Mouse (Mus musculus): ENCODE results near the gene Atp2c1.

Atp2c1 gene

GRCm38 (mm10) chr9:105484338-105485084 is 42.6 kb downstream of the Atp2c1 start:
- DNase-seq, result no peak

GRCm38 (mm10) chr9:105483880-105484279 is 43.2 kb downstream of the Atp2c1 start:
- no peak for DNase-seq

GRCm38 (mm10) chr9:105482715-105483510 is 44.2 kb downstream of the Atp2c1 start:
- DNase-seq, result no peak

DNA sequence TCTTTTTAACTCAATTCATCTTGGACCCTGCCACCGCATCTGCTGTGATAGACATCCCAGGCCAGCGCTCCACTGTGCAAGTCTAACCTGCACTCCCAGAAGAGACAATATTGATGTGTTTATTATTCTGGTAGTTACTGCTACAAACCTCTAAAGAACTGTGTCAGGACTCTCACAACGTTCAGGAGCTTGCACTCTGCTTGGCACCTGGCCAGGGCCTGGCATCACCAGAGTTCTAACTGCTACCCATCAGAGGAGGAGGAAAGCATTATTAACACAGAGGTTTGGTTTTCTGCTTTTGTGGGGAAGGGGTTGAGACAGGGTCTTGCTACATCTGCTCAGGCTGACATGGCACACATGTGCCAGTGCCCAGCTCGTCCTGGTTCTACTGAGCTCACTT is 45.0 kb downstream of the Atp2c1 start:
- DNase-seq, result no peak

GRCm38 (mm10) chr9:105476134-105476533 is 51.0 kb downstream of the Atp2c1 start:
- DNase-seq, result no peak

DNA sequence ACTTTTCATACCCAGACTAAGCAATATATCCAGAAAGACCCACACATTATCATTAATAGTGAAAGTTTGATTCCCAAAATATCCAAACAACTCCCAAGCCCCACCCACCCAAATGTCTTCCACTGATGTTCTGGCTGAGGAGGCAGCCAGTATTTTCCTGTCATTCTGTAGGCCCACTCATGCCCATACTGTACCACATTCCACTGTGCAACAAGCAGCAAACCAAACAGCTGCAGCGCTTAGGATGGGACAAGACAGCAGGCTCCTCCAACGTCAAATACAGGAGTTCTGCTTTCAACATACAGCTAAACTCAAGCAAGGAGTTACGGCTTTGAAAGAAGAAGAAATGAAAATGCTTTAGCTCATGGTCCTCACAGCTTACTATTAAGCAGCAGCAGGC is 52.2 kb downstream of the Atp2c1 start:
- DNase-seq, result no peak

GRCm38 (mm10) chr9:105467787-105468186 is 59.3 kb downstream of the Atp2c1 start:
- no peak for DNase-seq

DNA sequence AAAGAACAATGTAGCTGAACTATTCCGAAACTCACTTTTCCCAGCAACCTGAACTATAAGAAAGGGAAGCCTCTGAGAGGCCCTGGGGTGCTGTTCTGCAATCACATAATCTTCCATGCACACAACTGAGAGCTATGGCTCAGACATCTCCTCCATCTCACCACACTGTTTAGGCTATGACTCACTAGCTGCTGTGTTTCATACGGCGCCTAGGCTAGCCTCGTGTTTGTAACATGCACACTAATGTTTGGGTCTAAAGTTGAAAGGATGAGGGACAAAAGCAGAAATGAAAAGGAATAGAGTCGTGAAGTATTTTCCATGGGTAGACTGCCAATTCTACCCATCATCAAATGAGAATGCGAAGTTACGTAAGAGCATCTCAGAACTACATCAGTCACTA is 65.6 kb downstream of the Atp2c1 start:
- DNase-seq, result no peak

DNA sequence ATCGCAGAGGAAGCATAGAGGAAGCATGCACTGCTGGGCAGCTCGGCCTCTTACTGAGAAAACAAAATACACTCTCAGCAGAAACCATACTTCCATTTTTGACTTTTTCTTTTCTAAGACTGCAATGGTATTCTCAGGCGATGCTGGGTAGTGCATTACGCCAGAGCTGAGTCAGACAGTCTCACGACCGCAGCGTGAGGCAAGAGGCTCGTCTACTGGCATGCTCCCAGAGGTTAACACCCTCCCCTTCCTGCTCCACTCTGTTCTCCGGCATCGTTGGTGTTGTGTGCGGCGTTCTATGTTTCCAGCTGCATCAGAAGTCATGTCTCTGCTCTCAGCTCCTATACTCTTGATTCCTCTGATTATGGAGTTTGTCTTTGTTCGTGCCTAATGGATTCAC is 68.1 kb downstream of the Atp2c1 start:
- no peak for DNase-seq

- no peak for DNase-seq
Measured at GRCm38 (mm10) chr9:105408549-105408948, 118.6 kb downstream of the Atp2c1 start.

DNA sequence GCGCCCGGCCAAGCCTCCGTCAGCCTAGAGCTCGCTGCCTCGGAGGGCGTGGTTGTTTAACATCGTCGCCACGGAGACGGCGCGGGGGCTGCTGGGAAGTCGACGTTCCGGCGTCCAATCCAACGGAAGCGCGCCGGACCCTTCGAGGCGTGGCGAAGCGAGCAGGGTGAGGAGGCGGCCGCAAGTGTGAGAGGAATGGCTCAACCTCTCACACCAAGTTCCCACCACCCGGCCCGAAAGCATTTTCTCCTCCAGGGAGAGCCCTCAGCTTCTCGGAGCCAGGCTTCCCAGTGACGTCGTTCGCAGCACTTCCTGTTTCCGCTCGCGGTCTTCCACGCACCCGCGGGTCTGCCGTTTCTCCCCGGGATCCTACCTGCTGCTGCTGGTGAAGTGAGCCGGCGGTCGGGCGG is 131.9 kb downstream of the Atp2c1 start, which contains the start of the genes Aste1 and Nek11:
Gene Aste1, plus strand, starts transcription at position 175 of the 410 bp plus-strand sequence.
Gene Nek11, minus strand, starts transcription at position 307 of the 410 bp plus-strand sequence.
- DNase-seq, result peak; percentile 88 to 95

- no peak for DNase-seq
Measured at GRCm38 (mm10) chr9:105394720-105395119, 132.4 kb downstream of the Atp2c1 start.

DNA sequence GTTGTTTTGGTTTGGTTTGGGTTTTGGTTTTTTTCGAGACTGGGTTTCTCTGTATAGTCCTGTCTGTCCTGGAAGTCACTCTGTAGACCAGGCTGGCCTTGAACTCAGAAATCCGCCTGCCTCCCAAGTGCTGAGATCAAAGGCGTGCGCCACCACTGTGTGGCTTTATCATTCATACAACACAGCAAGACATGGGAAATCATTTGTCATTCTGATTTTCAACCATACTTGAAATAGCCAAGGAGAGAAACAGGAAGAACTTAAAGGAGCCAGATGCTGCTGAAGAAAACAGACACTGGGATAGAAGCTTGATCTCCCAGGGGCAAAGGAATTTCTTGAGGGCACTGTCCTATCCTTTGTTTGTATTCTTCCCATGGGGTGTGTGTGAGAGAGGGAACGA is 136.5 kb downstream of the Atp2c1 start:
- no peak for DNase-seq

GRCm38 (mm10) chr9:105389289-105389688 is 137.8 kb downstream of the Atp2c1 start:
- DNase-seq, result peak; percentile 33 to 76

GRCm38 (mm10) chr9:105387403-105387802 is 139.7 kb downstream of the Atp2c1 start:
- no peak for DNase-seq

GRCm38 (mm10) chr9:105379533-105380145 is 147.5 kb downstream of the Atp2c1 start:
- DNase-seq, result no peak

- DNase-seq, result no peak
Measured at GRCm38 (mm10) chr9:105377622-105378021, 149.5 kb downstream of the Atp2c1 start.

- DNase-seq, result no peak
Measured at GRCm38 (mm10) chr9:105376954-105377530, 150.1 kb downstream of the Atp2c1 start.

DNA sequence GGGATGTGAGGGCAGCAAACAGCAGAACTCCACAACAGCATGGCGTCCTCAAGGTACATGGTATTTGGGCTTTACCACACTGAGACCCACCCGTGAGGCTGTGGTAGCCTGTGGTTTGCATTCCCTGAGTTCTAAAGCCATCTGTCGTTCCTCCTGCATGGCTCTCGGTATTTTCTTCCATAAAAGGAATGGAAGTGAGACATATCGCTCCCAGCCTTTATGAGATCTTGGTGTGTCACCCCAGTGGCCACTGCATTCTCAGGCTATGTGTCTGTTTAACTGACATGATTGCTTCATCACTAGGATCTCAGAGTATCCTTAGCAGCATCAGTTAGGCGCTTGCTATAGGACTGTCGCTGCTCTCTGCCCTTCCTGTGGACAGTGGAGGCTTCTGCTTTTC is 150.7 kb downstream of the Atp2c1 start:
- DNase-seq, result no peak

- DNase-seq, result no peak
Measured at GRCm38 (mm10) chr9:105374361-105374760, 152.8 kb downstream of the Atp2c1 start.

GRCm38 (mm10) chr9:105368605-105369004 is 158.5 kb downstream of the Atp2c1 start:
- no peak for DNase-seq

- no peak for DNase-seq
Measured at GRCm38 (mm10) chr9:105366199-105366598, 160.9 kb downstream of the Atp2c1 start.

All from spleen, adult 18-20 months (tissue).